Mouse (Mus musculus) myocyte (in vitro differentiated cells): Measurements from ENCODE around the gene Cfl1. TPM values are rescaled to one million over a fixed set of nuclear protein-coding genes. Genes with fewer than 3 reads are reported as not detected.

Source experiments
- H3K27me3 ChIP-seq: one replicate; pipeline ENCODE4 v1.6.1; 2011; ENCODE audit not compliant: control insufficient read depth, insufficient read depth, insufficient read length
- H3K36me3 ChIP-seq: one replicate; pipeline ENCODE4 v1.6.1; 2011; ENCODE audit not compliant: control insufficient read depth, insufficient read depth
- H3K4me2 ChIP-seq: one replicate; pipeline ENCODE4 v1.6.1; 2011; ENCODE audit warnings: low read depth, control low read depth
- H3K4me3 ChIP-seq: one replicate; pipeline ENCODE4 v1.5.1; 2011; ENCODE audit warnings: mild to moderate bottlenecking, control low read depth, moderate library complexity
- H3K79me2 ChIP-seq: one replicate; pipeline ENCODE4 v1.6.1; 2011; ENCODE audit not compliant: control insufficient read depth, insufficient read depth
- H3ac ChIP-seq: one replicate; pipeline ENCODE4 v1.6.1; 2011; ENCODE audit not compliant: control insufficient read depth, insufficient read length
- CEBPB ChIP-seq: IDR thresholded peaks from 2 replicates; pipeline ENCODE4 v1.6.1; 2011; ENCODE audit warnings: mild to moderate bottlenecking, moderate library complexity; ENCODE audit not compliant: poor library complexity, insufficient read depth, severe bottlenecking
- E2F4 ChIP-seq: IDR thresholded peaks from one replicate; pipeline ENCODE4 v1.6.1; 2011; ENCODE audit warnings: mild to moderate bottlenecking, control low read depth, moderate library complexity; ENCODE audit not compliant: insufficient read depth
- MAX ChIP-seq: IDR thresholded peaks from one replicate; pipeline ENCODE4 v1.6.1; 2011; ENCODE audit warnings: low read depth, mild to moderate bottlenecking, control low read depth
- MYOD1 ChIP-seq, 3 experiments: IDR thresholded peaks; one replicate each; pipeline ENCODE4 v1.6.1; 2011; ENCODE audit warnings: control low read depth in 2 of 3, low read depth in 2 of 3, mild to moderate bottlenecking in 2 of 3, moderate library complexity in 1 of 3; ENCODE audit not compliant: insufficient read length in 2 of 3, control insufficient read depth in 1 of 3
- MYOG ChIP-seq, 3 experiments: IDR thresholded peaks; one replicate each; pipeline ENCODE4 v1.6.1; 2011; ENCODE audit warnings: control low read depth in 2 of 3, low read depth in 2 of 3, mild to moderate bottlenecking in 2 of 3; ENCODE audit not compliant: insufficient read length in 2 of 3, control insufficient read depth in 1 of 3, insufficient read depth in 1 of 3
- POLR2A ChIP-seq: IDR thresholded peaks from one replicate; pipeline ENCODE4 v1.6.1; 2011; ENCODE audit warnings: low read depth, mild to moderate bottlenecking, control low read depth, moderate library complexity; ENCODE audit not compliant: insufficient read length
- POLR2AphosphoS2 ChIP-seq: IDR thresholded peaks from one replicate; pipeline ENCODE4 v1.6.1; 2011; ENCODE audit warnings: low read depth, control low read depth; ENCODE audit not compliant: insufficient read length
- REST ChIP-seq: IDR thresholded peaks from one replicate; pipeline ENCODE4 v1.6.1; 2011; ENCODE audit warnings: mild to moderate bottlenecking, control low read depth, moderate library complexity; ENCODE audit not compliant: insufficient read depth, insufficient read length
- SRF ChIP-seq: IDR thresholded peaks from one replicate; pipeline ENCODE4 v1.6.1; 2011; ENCODE audit warnings: low read depth; ENCODE audit not compliant: control insufficient read depth, insufficient read length
- TCF12 ChIP-seq: IDR thresholded peaks from one replicate; pipeline ENCODE4 v1.6.1; 2011; ENCODE audit warnings: mild to moderate bottlenecking, control low read depth; ENCODE audit not compliant: poor library complexity, insufficient read depth, severe bottlenecking
- TCF3 ChIP-seq: IDR thresholded peaks from one replicate; pipeline ENCODE4 v1.6.1; 2011; ENCODE audit warnings: low read depth, control low read depth; ENCODE audit not compliant: insufficient read length
- USF1 ChIP-seq: IDR thresholded peaks from one replicate; pipeline ENCODE4 v1.6.1; 2011; ENCODE audit warnings: low read depth, mild to moderate bottlenecking, control low read depth, moderate library complexity
- polyA plus RNA-seq: library from polyadenylated mRNA; unstranded; fragments of >200 nt; fragmentation: generic; extraction: Trizol; gene quantifications from one replicate; pipeline ENCODE4 v1.2.1, GENCODE M21; 2012; ENCODE audit warnings: missing spikeins

Cfl1 gene
- polyA plus RNA-seq, 1 experiment, result 948 TPM

- Histone ChIP-seq H3K79me2 (peaks cover 57% of the 10 kb centered on the region), H3ac (peak overlapping the region; percentile 63), H3K36me3 (peaks cover 6% of the 10 kb centered on the region), H3K27me3 (no peaks in the 10 kb centered on the region), H3K4me2 (peak overlapping the region; percentile 93), H3K4me3 (peak overlapping the region; percentile 48)
- no peak for TF ChIP-seq MYOD1 (IDR thresholded peaks at IDR 0.05; ENCODE audit: control insufficient read depth in 1 of 3, insufficient read length in 2 of 3, low read depth in 2 of 3)
- peak; percentile 10 for TF ChIP-seq POLR2AphosphoS2
Measured at GRCm38 (mm10) chr19:5456241-5456921, 33.9 kb upstream of the Cfl1 start.

DNA sequence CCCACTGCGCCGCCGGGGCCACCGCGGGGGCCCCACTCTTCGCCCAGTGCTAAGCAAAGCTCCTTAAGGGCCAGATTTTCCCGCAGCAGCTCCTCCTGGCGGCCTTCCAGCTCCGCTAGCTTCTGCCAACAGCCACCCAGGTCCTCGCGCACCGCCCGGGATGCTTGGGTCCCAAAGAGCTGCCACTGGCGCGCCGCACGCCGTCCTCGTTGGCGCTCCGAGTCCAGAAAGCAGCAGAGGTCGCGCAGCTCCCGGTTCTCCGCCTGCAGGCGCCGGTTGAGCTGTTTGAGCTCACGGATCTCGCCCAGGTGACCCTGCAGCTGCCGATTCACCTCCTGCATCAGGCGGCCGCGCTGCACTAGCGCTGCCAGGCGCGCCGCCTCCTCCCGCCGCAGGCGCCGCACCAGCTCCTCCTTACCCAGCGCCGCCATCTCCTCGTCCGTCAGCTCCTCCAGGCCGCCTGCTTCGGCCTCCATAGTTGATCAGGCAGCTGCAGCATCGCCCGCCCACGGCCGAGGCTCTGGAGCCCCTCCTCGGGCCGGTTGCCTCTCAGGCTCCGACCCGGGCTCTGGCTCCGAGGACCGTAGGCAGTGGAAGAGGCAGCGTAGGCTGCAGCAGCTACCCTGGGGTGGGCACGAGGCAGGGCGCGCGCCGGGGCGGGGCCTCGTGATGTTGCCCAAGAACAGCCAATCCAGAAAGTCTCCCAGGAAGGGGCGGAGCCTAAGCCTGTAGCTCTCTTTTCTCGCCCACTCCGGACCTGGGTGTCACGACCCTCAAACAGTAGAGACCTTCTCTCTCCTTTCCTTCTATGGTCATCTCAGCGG lies 33.1 kb upstream of the Cfl1 start:
- peak overlapping the region; percentile 63 for H3ac ChIP-seq
- H3K36me3 ChIP-seq, result peaks cover 6% of the 10 kb centered on the region
- H3K79me2 ChIP-seq, result peaks cover 57% of the 10 kb centered on the region
- H3K27me3 ChIP-seq, result no peaks in the 10 kb centered on the region
- peak overlapping the region; percentile 93 for H3K4me2 ChIP-seq
- TF ChIP-seq MYOG (IDR thresholded peaks at IDR 0.05; ENCODE audit: control insufficient read depth in 1 of 3, insufficient read depth in 1 of 3, insufficient read length in 2 of 3, low read depth in 2 of 3), result peak in 1 of 3 experiments; percentile 35
- peak; percentile 76 for TF ChIP-seq POLR2AphosphoS2
- TF ChIP-seq POLR2A, result peak; percentile 92
- no peak for TF ChIP-seq MAX
- peak in 1 of 3 experiments; percentile 31 for TF ChIP-seq MYOD1 (IDR thresholded peaks at IDR 0.05; ENCODE audit: control insufficient read depth in 1 of 3, insufficient read length in 2 of 3, low read depth in 2 of 3)
- TF ChIP-seq USF1, result no peak
- no peak for TF ChIP-seq TCF3
- no peak for TF ChIP-seq E2F4
- peak; percentile 42 for TF ChIP-seq SRF
- H3K4me3 ChIP-seq, result peak overlapping the region; percentile 48

- peak within 1 kb of the TSS; percentile 63 for H3ac ChIP-seq
Measured at GRCm38 (mm10) chr19:5457746-5458442, 32.4 kb upstream of the Cfl1 start, which contains the start of gene Ccdc85b. Ccdc85b (minus strand) TSS chr19:5457894.

GRCm38 (mm10) chr19:5459019-5459418 lies 31.2 kb upstream of the Cfl1 start:
- Histone ChIP-seq H3K36me3 (peaks cover 5% of the 10 kb centered on the region), H3K4me2 (peak overlapping the region; percentile 96), H3K27me3 (no peaks in the 10 kb centered on the region), H3K4me3 (no peak overlapping the region), H3ac (no peak overlapping the region), H3K79me2 (peaks cover 42% of the 10 kb centered on the region)
- TF ChIP-seq REST (no peak), TCF3 (no peak), SRF (no peak), E2F4 (no peak), POLR2A (no peak), MYOD1 (IDR thresholded peaks at IDR 0.05; ENCODE audit: control insufficient read depth in 1 of 3, insufficient read length in 2 of 3, low read depth in 2 of 3) (no peak), USF1 (no peak)

More at GRCm38 (mm10) chr19:5457746-5458442, 32.4 kb upstream of the Cfl1 start, which contains the start of gene Ccdc85b:
- peaks cover 51% of the 10 kb centered on the region for H3K79me2 ChIP-seq
- H3K36me3 ChIP-seq, result peaks cover 7% of the 10 kb centered on the region
- TF ChIP-seq E2F4, result no peak
- no peak for TF ChIP-seq SRF
- TF ChIP-seq MYOG (IDR thresholded peaks at IDR 0.05; ENCODE audit: control insufficient read depth in 1 of 3, insufficient read depth in 1 of 3, insufficient read length in 2 of 3, low read depth in 2 of 3), result no peak
- no peak for TF ChIP-seq MYOD1 (IDR thresholded peaks at IDR 0.05; ENCODE audit: control insufficient read depth in 1 of 3, insufficient read length in 2 of 3, low read depth in 2 of 3)
- TF ChIP-seq MAX, result no peak
- no peak for TF ChIP-seq USF1
- TF ChIP-seq POLR2A, result no peak
- no peak for TF ChIP-seq POLR2AphosphoS2
- H3K4me3 ChIP-seq, result peak within 1 kb of the TSS; percentile 48
- no peaks in the 10 kb centered on the region for H3K27me3 ChIP-seq
- H3K4me2 ChIP-seq, result peak within 1 kb of the TSS; percentile 93

DNA sequence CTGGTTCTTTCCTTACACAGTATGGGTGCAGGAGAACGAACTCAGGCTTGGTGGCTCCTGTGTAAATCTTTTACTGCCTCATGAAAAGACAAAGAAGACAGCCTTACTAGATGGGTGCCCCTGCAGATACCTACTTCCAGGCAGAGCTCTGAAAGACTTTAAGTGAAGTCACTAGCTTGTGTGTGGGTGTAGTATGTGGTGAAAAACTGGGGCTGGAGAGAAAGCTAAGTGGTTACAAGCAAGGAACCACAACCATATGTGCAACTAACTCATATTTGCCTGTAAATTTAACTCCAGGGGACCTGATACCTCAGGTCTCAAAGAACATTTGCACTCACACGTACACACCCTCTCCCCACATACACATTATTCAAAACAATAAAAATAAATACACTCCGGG lies 30.4 kb upstream of the Cfl1 start:
- H3K4me3 ChIP-seq, result peak overlapping the region; percentile 94
- H3ac ChIP-seq, result peak overlapping the region; percentile 72
- peak overlapping the region; percentile 96 for H3K4me2 ChIP-seq
- peaks cover 6% of the 10 kb centered on the region for H3K36me3 ChIP-seq
- no peaks in the 10 kb centered on the region for H3K27me3 ChIP-seq
- TF ChIP-seq USF1, result no peak
- TF ChIP-seq POLR2A, result no peak
- no peak for TF ChIP-seq MYOD1 (IDR thresholded peaks at IDR 0.05; ENCODE audit: control insufficient read depth in 1 of 3, insufficient read length in 2 of 3, low read depth in 2 of 3)
- TF ChIP-seq MYOG (IDR thresholded peaks at IDR 0.05; ENCODE audit: control insufficient read depth in 1 of 3, insufficient read depth in 1 of 3, insufficient read length in 2 of 3, low read depth in 2 of 3), result no peak
- TF ChIP-seq CEBPB, result no peak
- TF ChIP-seq POLR2AphosphoS2, result no peak
- no peak for TF ChIP-seq E2F4
- TF ChIP-seq TCF3, result no peak
- no peak for TF ChIP-seq REST
- no peak for TF ChIP-seq TCF12
- TF ChIP-seq MAX, result no peak
- no peak for TF ChIP-seq SRF
- H3K79me2 ChIP-seq, result peaks cover 34% of the 10 kb centered on the region
